Mouse (Mus musculus) forelimb bud, embryonic 11.5 days (tissue): ENCODE results near the gene Lrrc8d.
A peak's percentile ranks its signal among the peaks of the same experiment; 100 is the strongest.

ENCODE experiments used
- DNase-seq: peaks from one replicate; pipeline ENCODE4 v3.0.0-alpha.2; 2012; ENCODE audit warnings: low read depth, low spot score

Gene Lrrc8d

GRCm38 (mm10) chr5:105765386-105765785 is 65.6 kb downstream of the Lrrc8d start:
- DNase-seq = no peak

- no peak for DNase-seq
Observed at GRCm38 (mm10) chr5:105776368-105776767, 76.6 kb downstream of the Lrrc8d start.

GRCm38 (mm10) chr5:105776978-105777593 is 77.3 kb downstream of the Lrrc8d start:
- DNase-seq = no peak

DNA sequence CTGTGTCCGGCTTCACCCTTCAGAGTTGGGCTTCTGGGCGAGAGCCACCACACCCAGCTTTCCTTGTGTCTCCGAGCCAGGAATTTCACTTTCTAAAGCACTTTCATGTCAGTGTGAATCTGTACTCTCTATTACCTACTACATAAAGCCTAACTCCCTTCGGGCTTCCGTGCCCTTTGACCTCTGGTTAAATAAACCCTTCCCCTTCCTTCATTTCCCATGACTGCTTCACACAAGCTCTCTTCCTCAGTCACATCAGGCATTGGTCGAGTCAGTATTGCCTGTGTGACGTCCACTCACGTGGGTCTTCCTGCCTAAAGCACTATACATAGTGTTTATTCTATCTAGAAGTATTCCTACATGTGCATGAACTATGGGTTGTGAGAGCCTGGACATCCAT is 77.9 kb downstream of the Lrrc8d start:
- no peak for DNase-seq

DNA sequence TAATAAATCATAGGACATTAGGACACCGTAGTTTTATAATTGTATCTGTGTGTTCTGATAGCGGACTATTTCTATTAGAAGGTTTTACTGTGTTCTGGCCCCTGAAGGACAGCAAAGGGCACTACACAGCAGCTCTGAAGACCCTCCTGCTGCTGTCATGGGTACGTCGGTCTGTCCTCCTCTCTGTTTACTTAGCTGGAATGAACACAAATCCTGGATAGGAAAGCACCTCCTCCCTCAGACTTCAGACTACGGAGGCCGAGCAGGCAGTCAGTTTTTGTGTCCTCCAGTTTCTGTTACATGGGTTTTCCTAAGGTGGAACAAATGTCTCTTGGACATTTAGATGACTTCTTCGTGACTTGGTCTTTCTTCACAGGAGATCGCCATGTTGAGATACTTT is 78.4 kb downstream of the Lrrc8d start:
- no peak for DNase-seq

DNA sequence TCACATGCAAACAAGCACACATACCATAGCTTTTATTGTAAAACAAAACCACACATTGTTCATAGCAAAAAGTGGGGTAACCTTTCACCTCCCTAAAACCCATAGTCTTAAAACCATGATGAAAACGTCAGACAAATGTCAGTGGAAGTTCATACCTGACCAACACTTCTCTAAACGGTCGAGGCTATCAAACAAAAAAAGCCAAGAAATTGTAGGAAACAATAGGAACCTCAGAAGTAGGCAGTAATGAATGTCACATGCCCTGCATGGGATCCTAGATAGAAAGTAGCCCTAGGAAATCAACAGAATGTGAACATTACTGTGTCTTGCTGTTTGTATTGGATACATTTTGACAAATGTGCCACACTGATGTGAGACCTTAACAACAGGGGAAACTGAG is 79.0 kb downstream of the Lrrc8d start:
- DNase-seq = no peak

GRCm38 (mm10) chr5:105779331-105779730 is 79.6 kb downstream of the Lrrc8d start:
- DNase-seq = no peak

DNA sequence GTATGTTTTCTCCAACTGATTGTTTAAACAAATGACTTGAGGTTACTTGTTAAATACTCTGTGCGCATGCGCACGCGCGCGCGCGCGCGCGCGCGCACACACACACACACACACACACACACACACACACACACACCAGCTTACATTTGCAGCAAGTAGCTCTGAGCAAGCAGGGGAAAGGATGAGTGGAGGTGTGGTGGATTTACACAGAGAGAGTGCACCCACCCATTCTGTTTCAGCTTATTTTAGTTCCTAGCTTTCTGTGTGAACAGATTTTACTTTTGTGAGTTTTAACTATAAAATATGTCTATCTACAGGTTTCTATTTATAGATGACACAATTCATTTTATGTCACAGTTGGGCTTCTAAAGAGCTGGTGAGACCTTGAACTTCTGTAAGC is 84.1 kb downstream of the Lrrc8d start:
- DNase-seq = no peak

GRCm38 (mm10) chr5:105784724-105785123 is 85.0 kb downstream of the Lrrc8d start:
- DNase-seq = no peak

DNA sequence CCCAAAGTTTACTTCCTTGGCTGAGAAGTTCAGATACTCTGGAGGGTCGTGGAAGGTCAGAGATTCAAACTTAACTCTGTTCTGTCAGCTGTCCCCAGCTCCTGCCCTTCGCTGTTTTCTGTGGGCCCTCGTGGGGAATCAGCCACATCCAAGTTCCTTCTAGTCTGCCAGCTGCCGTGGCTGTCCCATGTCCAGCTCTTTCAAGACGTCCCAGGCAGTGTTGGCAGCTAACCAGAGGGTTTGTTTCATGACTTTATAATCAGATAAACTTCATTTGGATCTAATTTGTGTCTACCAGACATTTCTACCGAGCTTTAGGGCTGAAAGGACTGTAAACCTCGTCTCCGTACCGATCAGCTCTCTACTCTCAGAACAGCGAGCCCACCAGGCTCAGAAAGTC is 87.8 kb downstream of the Lrrc8d start:
- DNase-seq = no peak

DNA sequence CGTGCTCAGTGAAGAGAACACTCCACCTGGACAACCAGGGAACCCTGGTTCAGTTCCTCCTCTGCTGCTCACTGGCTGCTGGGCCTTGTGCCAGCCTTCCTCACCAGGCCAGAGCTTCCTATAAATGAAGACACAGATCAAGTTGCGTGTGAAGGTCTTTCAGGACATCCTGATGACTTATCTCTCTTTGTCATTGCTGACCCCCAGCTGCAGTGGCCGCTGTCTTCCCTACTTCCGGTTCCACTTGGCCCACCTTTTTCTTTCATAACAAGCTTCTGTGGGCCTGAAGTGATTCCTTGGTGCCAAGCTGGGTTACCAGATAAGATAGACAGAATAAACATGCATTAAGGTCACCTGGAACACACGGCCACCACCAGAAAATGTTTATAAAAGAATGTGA is 90.0 kb downstream of the Lrrc8d start:
- no peak for DNase-seq

DNA sequence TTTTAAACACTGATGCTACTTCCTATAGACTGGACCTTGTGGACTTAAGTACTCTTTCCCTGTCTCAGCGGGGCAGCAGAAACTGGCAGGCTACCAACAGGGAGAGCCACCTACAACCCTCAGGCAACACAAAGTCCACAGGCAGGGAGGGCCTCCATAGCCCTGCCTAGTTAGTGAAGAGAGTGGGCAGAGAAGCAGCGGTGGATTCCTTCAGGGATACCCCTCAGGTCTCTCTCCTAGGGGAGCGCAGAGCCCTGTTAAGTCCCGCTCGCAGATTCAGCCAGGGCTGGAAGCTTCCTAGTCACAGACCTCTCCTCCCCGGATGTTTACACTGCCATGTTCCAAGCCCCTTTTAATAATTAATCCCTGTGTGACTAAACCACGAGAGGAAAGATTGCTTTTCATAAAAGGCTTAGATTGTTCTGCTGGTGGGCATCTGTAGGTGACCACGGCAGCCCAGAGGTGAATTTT is 92.6 kb downstream of the Lrrc8d start:
- DNase-seq = no peak

DNA sequence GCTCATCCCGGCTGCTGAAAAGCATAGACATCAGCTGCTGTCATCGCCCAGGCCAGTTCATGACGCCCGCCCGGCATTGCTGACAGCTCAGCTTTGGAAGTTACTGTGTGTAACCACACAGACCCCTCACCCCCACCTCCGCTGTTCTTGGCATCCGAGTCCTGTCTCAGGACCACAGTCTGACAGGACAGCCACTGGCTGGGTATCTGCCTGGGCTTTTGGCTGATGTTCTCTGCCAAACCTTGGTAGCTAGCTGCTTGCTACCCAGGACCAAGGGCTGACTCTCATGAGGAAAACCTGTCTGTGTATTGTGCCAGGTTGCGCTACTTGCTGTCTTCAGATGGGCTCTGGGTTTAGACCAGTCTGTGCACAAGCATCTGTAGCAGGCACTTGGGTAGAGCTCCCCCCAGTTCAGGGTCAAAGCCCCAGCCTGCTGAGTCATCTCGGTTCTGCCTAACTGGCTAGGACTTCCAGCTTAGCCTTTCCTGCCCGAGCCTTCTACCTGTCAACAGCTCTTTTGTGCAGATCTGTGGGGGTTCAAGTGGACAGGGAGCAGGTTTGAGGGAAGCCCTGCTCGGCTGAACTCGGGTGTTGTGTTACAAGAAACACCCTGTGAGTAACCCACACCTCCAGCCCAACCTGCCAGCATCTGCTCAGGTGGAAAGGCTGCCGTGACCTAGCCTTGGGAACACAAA is 93.2 kb downstream of the Lrrc8d start:
- DNase-seq = peak; percentile 29

GRCm38 (mm10) chr5:105793548-105793940 is 93.8 kb downstream of the Lrrc8d start:
- DNase-seq = no peak

GRCm38 (mm10) chr5:105798421-105798820 is 98.7 kb downstream of the Lrrc8d start:
- DNase-seq = no peak

DNA sequence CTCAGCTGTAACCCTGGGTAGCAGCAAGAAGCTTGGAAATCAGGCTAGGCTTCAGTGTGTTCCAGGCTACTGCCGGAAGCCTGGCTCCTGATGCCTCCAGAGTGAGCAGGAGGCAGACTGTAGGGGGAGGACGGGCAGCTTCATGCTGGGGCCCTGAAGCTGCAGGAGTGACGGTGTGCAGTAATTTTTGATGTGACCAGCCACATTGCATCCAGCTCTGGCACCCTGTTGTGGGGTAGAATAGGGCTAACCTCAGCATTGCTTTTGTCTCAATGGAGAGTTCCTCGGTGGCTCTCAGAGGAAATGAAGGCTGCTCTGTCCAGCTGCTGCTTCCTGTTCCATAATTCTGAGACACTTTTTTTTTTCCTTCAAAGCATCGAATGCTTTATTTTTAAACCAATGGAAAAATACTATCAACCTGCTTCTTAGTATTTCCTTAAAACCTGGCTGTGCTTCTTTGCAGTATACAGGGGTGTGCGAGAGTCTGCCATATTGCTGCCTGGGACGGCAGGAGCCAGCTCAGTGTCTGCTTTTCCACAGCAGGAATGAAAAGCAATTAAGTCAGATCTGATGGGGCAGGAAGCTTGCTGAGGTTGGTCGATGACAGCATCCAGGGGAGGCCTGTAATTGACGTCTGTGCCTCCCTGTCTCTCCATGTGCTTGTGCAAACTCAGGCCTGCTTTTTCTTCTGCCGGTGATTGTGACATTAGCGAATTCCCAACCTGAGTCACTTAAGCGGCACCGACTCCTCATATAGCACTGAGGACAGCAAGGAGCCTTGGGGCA is 100.3 kb downstream of the Lrrc8d start:
- DNase-seq = no peak

GRCm38 (mm10) chr5:105801031-105801529 is 101.3 kb downstream of the Lrrc8d start:
- DNase-seq = no peak

GRCm38 (mm10) chr5:105805955-105806354 is 106.2 kb downstream of the Lrrc8d start:
- DNase-seq = no peak

GRCm38 (mm10) chr5:105807461-105807860 is 107.7 kb downstream of the Lrrc8d start:
- DNase-seq = no peak

GRCm38 (mm10) chr5:105809056-105809455 is 109.3 kb downstream of the Lrrc8d start:
- no peak for DNase-seq

DNA sequence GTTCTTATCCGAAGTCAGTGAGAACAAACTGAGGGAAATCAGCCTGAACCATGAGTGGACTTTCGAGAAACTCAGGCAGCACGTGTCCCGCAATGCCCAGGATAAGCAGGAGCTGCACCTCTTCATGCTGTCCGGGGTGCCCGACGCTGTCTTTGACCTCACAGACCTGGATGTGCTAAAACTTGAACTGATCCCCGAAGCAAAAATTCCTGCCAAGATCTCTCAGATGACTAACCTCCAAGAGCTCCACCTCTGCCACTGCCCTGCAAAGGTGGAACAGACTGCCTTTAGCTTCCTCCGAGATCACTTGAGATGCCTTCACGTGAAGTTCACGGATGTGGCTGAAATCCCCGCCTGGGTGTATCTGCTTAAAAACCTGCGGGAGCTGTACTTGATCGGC is 113.3 kb downstream of the Lrrc8d start:
- no peak for DNase-seq

DNA sequence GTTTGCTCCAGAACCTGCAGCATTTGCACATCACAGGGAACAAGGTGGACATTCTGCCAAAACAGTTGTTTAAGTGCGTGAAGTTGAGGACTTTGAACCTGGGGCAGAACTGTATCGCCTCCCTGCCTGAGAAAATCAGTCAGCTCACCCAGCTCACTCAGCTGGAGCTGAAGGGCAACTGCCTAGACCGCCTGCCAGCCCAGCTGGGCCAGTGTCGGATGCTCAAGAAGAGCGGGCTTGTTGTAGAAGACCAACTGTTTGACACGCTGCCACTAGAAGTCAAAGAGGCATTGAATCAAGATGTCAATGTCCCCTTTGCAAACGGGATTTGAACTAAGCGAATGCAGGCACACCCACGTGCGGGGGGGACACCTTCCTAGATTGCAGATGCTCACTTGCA is 114.2 kb downstream of the Lrrc8d start:
- DNase-seq = no peak
